Mouse (Mus musculus) adrenal gland, adult (tissue): ENCODE measurements around the gene Tkt.
"Not testable (repeated sequence)": the region's sequence is repeated elsewhere in the genome, so short reads cannot be mapped to it uniquely, and the experiment has no call there.

Experiments
- DNase-seq, 2 experiments: peaks; one replicate each; pipeline ENCODE4 v3.0.0; 2022 to 2023; ENCODE audit warnings: low spot score in 1 of 2; ENCODE audit not compliant: inconsistent age in 2 of 2

The Tkt gene

GRCm38 (mm10) chr14:30548131-30548720 is at the start of gene Tkt:
TSS of gene Tkt (plus strand) at chr14:30548359.
- peak; percentile 77 to 93 for DNase-seq

GRCm38 (mm10) chr14:30504990-30505389 is 43.2 kb upstream of the Tkt start:
- DNase-seq: no peak

- DNase-seq: no peak
These were observed 37.9 kb upstream of the Tkt start for GRCm38 (mm10) chr14:30510214-30510763.

GRCm38 (mm10) chr14:30512896-30513295 is 35.3 kb upstream of the Tkt start:
- DNase-seq: no peak

- DNase-seq: peak in 1 of 2 experiments; percentile 62
These were observed 32.0 kb upstream of the Tkt start for GRCm38 (mm10) chr14:30515931-30516723.

GRCm38 (mm10) chr14:30519323-30519722 is 28.8 kb upstream of the Tkt start:
- no peak for DNase-seq

GRCm38 (mm10) chr14:30523356-30523755 is 24.8 kb upstream of the Tkt start:
- no peak for DNase-seq

- no peak for DNase-seq
These were observed 19.8 kb upstream of the Tkt start for GRCm38 (mm10) chr14:30528392-30528791.

- DNase-seq: no peak
These were observed 19.2 kb upstream of the Tkt start for GRCm38 (mm10) chr14:30528961-30529360.

- DNase-seq: no peak
These were observed 18.7 kb upstream of the Tkt start for GRCm38 (mm10) chr14:30529454-30529853.

- DNase-seq: peak in 1 of 2 experiments; percentile 59
These were observed 17.4 kb upstream of the Tkt start for GRCm38 (mm10) chr14:30530726-30531269.

GRCm38 (mm10) chr14:30531431-30531830 is 16.7 kb upstream of the Tkt start:
- DNase-seq: peak in 1 of 2 experiments; percentile 41

- peak in 1 of 2 experiments; percentile 64 for DNase-seq
These were observed 16.3 kb upstream of the Tkt start for GRCm38 (mm10) chr14:30531896-30532295.

- DNase-seq: peak; percentile 54 to 88
These were observed 14.2 kb upstream of the Tkt start for GRCm38 (mm10) chr14:30533780-30534450.

GRCm38 (mm10) chr14:30541541-30541940 is 6.6 kb upstream of the Tkt start:
- peak; percentile 95 to 97 for DNase-seq

GRCm38 (mm10) chr14:30543331-30543730 is 4.8 kb upstream of the Tkt start:
- DNase-seq: not testable (repeated sequence)

- DNase-seq: peak; percentile 96 to 99
These were observed 1.0 kb downstream of the Tkt start for GRCm38 (mm10) chr14:30548965-30549776.

GRCm38 (mm10) chr14:30549777-30550149 is 1.6 kb downstream of the Tkt start:
- DNase-seq: peak; percentile 54 to 81

- DNase-seq: peak in 1 of 2 experiments; percentile 64
These were observed 2.3 kb downstream of the Tkt start for GRCm38 (mm10) chr14:30550232-30551070.
